In genomic region chr9:10383140-10383539, GRCm38 (mm10) we compare ENCODE assay signal across 25 mouse cellular contexts.
DNase-seq lines count a peak whose midpoint lies in the region; ATAC-seq and TF ChIP-seq lines count a peak whose summit lies in the region.
"Had no signal": no experiment of that assay in that cellular context is flagged by ENCODE, and none has a peak within 500 bp of the region (broad histone marks: within the 10 kb centered on the region; RNA-seq: fewer than 3 reads in every experiment).

No protein-coding gene starts in this region.

- intact Hi-C loops in left cerebral cortex, postnatal 4 days (cut with DNase I) = no loop called here

- DNase-seq in ES-CJ7 (ENCODE audit: low read depth, low spot score) = peak; percentile 54
- peak; percentile 10 for DNase-seq in MEL (ENCODE audit: low read depth, low spot score)
- DNase-seq in R1 (ENCODE audit: low read depth, low spot score) = peak; percentile 63
- no peak for DNase-seq in retina, embryonic 14.5 days (ENCODE audit: low spot score)
- DNase-seq in heart, adult 8-10 months (ENCODE audit: low spot score) = no peak
- no peak for DNase-seq in left cerebral cortex, postnatal 4 days
- DNase-seq: adrenal gland, adult 2 months; adrenal gland, postnatal 10 days; adrenal gland, postnatal 25 days; cerebellum, adult 11 months; cerebellum, adult 18-20 months; cerebellum, adult 8-10 months; cerebellum, adult 9-11 months; cerebellum, postnatal 14 days; cerebellum, postnatal 36 days; embryo, embryonic 11 days had no signal

- TF ChIP-seq EP300 in MEL (IDR thresholded peaks at IDR 0.05; ENCODE audit: low read depth in 1 of 2, low read length in 2 of 2) = no peak

- peak in 1 of 3 experiments; percentile 24; a peak in 1 of 6 replicates for TF ChIP-seq CTCF in MEL (IDR thresholded peaks at IDR 0.05 in 2 of 3, conservative IDR thresholded peaks at IDR 0.05 in 1 of 3; ENCODE audit: control insufficient read depth in 1 of 3, insufficient read depth in 1 of 3, low read depth in 2 of 3, low read length in 3 of 3, poor library complexity in 1 of 3, severe bottlenecking in 1 of 3)

- no peaks in the 10 kb centered on the region for H3K9me3 ChIP-seq in MEL (replicated peaks; ENCODE audit: insufficient read depth, low read length)
- H3K9me3 ChIP-seq: embryonic facial prominence, embryonic 13.5 days; embryonic facial prominence, embryonic 15.5 days; forebrain, embryonic 10.5 days; forebrain, embryonic 12.5 days had no signal

- no peaks in the 10 kb centered on the region for H3K27me3 ChIP-seq in MEL (ENCODE audit: control insufficient read depth in 1 of 2, insufficient read depth in 2 of 2, low read length in 2 of 2)
- H3K27me3 ChIP-seq: CH12.LX; embryonic facial prominence, embryonic 13.5 days; embryonic facial prominence, embryonic 15.5 days; forebrain, embryonic 12.5 days had no signal

- H3K9ac ChIP-seq in MEL (ENCODE audit: control insufficient read depth, low read depth, low read length, poor library complexity, severe bottlenecking) = no peak overlapping the region
- H3K9ac ChIP-seq: embryonic facial prominence, embryonic 13.5 days; embryonic facial prominence, embryonic 15.5 days; forebrain, embryonic 12.5 days had no signal

- H3K79me2 ChIP-seq in MEL (ENCODE audit: control insufficient read depth, insufficient read depth, low read length, poor library complexity) = no peaks in the 10 kb centered on the region

- peaks cover 0 to 4% of the 10 kb centered on the region in 2 experiments; a peak in 1 of 4 replicates for H3K4me1 ChIP-seq in MEL (ENCODE audit: control insufficient read depth in 1 of 2, insufficient read depth in 2 of 2, low read length in 2 of 2)
- H3K4me1 ChIP-seq: embryonic facial prominence, embryonic 13.5 days; embryonic facial prominence, embryonic 15.5 days; forebrain, embryonic 10.5 days; forebrain, embryonic 12.5 days had no signal

- TF ChIP-seq POLR2A in MEL (IDR thresholded peaks at IDR 0.05; ENCODE audit: control insufficient read depth in 1 of 2, insufficient read depth in 1 of 2, low read depth in 1 of 2, low read length in 2 of 2, poor library complexity in 1 of 2) = no peak

- ATAC-seq in CD4-positive, CD25-positive, alpha-beta regulatory T cell, adult 4 months = no peak
- ATAC-seq: forebrain, embryonic 14.5 days; forebrain, embryonic 16.5 days had no signal

- no peak; the same call in 1 of the 2 replicates for TF ChIP-seq RAD21 in MEL (IDR thresholded peaks at IDR 0.05; ENCODE audit: low read depth, low read length)

- peaks cover 0 to 4% of the 10 kb centered on the region in 2 experiments; a peak in 2 of 4 replicates for H3K36me3 ChIP-seq in MEL (ENCODE audit: control insufficient read depth in 1 of 2, insufficient read depth in 2 of 2, low read length in 2 of 2)
- H3K36me3 ChIP-seq: embryonic facial prominence, embryonic 13.5 days; embryonic facial prominence, embryonic 15.5 days; forebrain, embryonic 10.5 days; forebrain, embryonic 12.5 days had no signal

- no peak overlapping the region for H3K27ac ChIP-seq in MEL (ENCODE audit: control insufficient read depth, low read depth, low read length)
- H3K27ac ChIP-seq: embryonic facial prominence, embryonic 13.5 days; embryonic facial prominence, embryonic 15.5 days; forebrain, embryonic 10.5 days; forebrain, embryonic 12.5 days had no signal

- H3K4me3 ChIP-seq in MEL (ENCODE audit: control insufficient read depth in 1 of 2, insufficient read depth in 1 of 2, low read depth in 2 of 2, low read length in 2 of 2) = no peak overlapping the region
- H3K4me3 ChIP-seq: embryonic facial prominence, embryonic 13.5 days; embryonic facial prominence, embryonic 15.5 days; erythroblast, embryonic 14.5 days; forebrain, embryonic 10.5 days; forebrain, embryonic 12.5 days had no signal

TF ChIP-seq in MEL, 35 proteins besides CTCF, POLR2A, EP300 and RAD21:
- no peak for TF ChIP-seq UBTF (IDR thresholded peaks at IDR 0.05; ENCODE audit: borderline replicate concordance, insufficient read depth, low read depth, low read length)
- TF ChIP-seq SMC3 (IDR thresholded peaks at IDR 0.05; ENCODE audit: low read depth, low read length) = peak; percentile 26; the same call in 1 of the 2 replicates

Comparison
In these comparisons a context has a peak if more than half of its experiments do, and no peak if none do; other contexts are left out.
1. DNase-seq: peak in ES-CJ7 (single experiment), MEL (single experiment) and R1 (single experiment); none in retina, embryonic 14.5 days (single experiment), heart, adult 8-10 months (single experiment) and left cerebral cortex, postnatal 4 days (single experiment).